Mouse (Mus musculus) forelimb bud, embryonic 11.5 days (tissue): ENCODE measurements around the gene Trim52.
"Not testable (repeated sequence)": the region's sequence is repeated elsewhere in the genome, so short reads cannot be mapped to it uniquely, and the experiment has no call there.

Experiments used
- DNase-seq: peaks from one replicate; pipeline ENCODE4 v3.0.0-alpha.2; 2012; ENCODE audit warnings: low read depth, low spot score

The Trim52 gene

DNA sequence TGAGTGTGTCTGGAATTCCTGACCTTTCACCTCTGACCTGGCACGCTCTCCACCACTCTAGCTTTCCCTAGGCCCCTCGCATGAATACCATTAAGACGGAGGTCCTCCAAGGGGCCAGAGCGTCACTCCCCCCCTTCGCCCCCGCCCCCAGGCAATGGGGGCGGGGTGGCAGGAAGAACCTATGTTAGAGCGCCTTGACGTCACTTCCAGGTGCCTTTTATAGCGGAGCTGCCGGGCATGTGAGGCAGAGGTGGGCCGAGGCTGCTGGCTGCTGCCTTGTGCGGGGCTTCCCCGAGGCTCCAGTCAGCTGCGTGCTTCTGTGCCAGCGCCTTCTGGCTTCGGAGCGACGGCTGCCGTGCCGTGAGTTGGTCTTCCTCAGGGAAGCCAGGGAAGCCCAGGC is at the start of gene Trim52:
Gene Trim52 (plus strand): TSS at position 219 of the 400 bp plus-strand sequence.
- no peak for DNase-seq

DNA sequence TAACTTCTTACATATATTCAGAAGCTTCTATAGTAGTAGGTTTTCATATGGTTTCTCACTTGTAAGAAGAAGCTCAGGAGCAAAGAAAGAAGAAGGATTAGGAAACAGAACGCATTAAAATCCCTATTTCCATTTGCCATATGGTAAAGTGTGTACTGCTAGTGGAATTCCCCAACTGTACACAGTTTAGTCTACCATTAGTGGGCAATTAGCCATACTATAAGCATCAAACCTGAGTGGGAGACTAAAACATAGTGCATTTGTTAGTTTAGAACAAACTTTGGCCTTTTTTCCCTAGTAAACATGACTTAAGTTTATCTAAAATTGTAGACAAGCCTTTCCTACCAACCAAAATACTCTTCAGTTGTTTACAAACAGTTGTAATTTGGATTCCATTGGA is 33.4 kb upstream of the Trim52 start:
- no peak for DNase-seq

DNA sequence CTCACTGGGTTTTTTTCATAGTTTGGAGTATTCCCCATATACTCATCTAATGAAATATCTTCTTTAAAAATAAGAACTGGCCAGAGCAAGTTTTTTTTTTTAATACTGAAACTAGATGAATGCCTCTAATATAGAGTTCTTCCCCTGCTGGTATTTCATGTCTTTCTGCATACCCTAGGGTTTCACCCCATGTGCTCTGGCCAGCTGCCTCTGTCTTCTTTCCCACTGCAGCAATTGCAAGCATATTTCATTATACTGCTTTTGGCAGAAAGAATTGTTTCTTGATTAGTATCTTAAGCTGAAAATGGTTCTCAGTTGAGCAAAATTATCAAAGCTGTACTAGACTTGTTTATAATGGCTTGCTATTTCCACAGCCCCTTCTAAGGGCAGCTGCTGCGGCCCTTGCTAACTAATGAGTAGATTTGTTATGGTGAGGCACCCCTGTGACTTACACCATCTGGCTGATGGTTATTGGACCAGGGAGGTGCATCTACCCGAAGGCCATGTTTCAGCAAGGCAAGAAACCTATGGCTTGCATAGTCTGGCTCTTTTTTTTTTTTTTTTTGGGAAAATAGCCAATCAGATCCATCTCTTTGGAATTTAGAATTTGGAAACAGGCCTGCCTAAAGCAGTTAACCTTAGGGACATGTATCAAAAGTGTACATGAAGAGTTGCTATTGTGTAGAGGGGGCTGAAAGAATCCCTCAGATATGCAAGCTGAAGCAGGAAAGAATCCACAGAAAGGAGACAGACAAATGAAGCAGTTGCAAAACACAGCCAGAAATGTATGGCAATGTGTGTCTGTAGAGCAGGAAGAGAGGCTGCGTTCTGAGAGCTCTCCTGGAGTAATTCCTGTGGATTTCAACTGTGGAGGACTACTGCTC is 30.6 kb upstream of the Trim52 start:
- no peak for DNase-seq

DNA sequence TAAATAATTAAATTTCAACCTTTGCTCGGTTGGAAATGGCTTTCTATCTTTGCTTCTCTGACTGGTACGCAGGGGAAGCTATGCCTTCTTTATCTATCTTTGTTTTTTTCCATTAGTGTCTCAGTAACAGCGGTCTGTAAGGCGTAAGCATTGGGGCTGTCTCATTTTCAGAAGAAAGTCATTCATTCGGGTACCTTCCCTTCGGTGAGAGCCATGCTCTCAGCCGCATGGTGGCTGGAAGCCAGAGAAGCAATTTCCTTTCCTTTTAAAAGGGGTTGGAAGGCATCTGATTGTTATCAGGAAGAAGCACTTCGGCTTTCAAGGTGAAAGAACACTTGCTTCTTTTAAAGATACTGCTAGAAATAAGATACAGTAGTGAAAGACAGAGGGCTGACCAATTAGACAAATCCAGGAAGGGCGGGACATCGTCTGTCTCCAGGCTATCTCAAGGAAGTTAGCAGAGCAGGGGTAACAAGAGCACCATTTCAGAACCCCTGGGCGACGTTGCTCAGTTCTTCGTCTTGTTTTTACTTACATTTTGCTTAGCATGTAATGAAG is 17.4 kb upstream of the Trim52 start:
- DNase-seq, result no peak

DNA sequence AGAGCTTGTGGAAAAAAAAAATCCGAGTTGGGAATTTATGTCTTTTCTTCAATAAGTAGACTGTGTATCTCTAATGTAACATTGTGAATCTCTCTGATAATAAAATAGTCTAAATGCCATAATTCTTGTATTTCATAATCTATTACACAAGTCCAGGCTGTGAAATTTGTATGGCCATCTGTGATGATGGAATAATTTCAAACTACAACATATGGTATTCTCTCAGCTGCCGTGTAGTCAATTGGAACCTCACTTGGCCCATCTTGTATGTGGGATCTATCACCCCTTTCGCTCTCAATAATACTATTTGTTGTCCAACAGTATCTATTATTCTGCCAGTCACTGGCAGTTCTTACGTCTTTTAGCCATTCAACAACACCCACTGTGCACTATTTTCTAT is 9.2 kb upstream of the Trim52 start:
- DNase-seq, result no peak

DNA sequence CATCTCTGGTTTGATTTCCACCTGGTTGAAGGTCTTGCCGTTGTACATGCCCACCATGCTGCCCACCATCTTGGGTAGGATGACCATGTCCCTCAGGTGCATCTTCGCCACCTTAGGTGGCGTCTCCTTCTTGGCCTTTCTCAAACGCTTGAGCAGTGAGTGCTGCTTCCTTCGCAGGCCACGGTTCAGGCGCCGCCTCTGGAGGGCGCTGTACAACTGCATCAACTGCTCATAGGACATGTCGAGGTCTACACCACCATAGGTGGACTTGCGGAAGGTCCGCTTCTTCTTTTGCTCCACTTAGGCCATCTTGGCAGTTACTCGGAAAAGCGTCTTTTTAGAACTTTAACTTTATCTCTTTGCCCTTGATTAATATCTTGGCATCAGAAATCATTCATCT is 5.1 kb upstream of the Trim52 start:
- DNase-seq, result no peak

DNA sequence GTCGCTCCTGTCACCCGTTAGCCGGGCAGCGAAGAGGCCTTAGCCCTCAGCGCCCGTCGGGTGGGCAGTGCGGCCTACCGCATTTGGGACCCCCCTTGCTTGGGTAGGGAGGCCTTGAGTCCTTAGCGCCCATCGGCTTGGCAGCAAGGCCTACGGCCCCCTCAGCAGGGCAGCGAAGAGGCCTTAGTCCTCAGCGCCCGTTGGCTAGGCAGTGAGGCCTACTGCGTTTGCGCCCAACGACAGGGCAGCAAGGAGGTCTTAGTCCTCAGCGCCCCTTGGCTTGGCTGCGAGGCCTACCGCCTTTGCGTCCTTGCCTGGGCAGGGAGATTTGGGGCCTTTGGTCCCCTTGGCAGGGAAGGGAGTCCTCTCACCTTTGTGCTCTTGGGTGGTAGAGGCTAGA is 427 bp downstream of the Trim52 start:
- DNase-seq, result no peak

DNA sequence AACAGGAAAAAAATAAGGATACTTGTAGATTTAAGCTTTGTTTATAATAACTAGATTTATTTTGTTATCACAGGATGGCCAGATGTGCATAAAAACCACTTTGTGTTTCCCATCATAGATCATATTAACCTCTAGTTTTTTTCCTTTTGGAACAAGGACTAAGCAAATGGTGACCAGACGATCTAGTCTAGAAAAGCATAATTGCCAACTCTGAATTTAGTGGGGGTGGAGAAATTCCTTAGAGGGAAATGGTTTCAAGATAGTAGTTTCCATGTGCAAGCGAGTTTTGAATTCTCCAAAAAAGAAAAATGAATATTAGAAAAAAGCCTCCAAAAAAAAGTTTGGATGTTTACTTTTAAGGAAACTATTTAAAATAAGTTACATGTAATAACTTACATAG is 13.4 kb downstream of the Trim52 start:
- no peak for DNase-seq

DNA sequence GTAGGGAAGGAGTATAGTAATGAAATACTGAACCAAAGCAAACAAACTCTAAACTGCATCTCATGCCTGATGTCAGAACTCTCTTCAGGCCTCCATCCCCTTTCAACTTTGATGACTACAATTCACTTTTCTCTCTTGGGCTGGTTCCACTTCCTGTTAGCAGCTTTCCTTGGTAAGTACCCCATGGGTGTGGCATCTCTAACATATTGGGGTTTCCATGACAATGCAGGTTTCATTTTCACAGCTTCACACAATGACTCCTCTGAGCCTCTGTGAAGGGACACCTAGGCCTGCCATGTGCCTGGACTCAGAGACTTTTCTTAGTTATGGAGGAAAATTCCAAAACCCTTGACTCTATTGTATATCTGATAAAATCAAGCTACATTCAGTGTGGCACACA is 30.3 kb downstream of the Trim52 start:
- no peak for DNase-seq

DNA sequence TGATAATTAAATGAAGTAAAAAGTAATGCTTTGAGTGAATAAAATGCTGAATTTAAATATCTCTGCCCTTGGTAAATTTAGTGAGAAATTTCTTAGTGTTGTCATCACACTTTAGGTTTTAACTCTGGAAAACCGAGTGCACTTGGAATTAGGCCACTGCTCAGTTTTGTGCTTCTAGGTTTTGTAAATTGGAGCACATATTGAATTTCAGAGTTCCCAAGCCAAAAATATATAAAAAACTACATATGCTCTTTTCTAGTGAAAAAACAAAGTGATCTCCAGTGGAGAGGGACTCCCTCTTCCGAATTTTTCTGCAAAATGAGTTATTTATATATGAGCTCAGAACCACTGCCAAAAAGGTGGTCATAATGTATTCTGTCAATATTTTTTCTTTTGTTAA is 45.2 kb downstream of the Trim52 start:
- DNase-seq, result no peak

DNA sequence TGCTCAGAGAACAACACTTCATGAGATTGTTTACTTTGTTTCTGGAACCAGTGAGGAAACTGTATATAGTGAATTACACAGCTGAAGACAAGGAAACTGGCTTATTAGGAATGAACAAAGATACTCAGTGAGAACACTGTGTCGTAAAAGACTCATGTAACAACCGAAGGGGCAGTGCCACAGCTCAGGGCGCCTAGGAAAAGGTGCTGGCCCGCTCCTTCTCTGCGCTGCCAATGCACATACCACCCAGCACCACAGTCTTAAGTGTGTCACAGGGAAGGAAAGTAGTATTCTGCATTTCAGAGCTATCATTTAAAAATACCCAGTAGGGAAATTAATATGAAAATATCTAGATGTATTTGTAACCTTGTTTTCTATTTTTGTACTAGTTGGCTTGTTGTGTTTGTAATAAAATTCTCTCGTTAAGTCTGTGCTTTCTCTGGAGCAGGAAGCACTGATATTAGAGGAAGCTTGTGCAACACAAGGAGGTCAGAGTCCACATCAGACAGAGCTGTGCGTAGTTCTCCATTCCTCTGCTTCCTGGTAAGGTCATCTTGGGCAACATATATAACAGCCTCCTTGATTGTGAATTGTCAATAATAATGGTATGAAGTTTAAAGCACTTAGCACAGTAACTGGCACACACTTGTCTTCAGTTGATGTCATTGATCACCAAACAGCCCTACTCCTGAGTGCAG is 49.0 kb downstream of the Trim52 start:
- DNase-seq, result no peak

DNA sequence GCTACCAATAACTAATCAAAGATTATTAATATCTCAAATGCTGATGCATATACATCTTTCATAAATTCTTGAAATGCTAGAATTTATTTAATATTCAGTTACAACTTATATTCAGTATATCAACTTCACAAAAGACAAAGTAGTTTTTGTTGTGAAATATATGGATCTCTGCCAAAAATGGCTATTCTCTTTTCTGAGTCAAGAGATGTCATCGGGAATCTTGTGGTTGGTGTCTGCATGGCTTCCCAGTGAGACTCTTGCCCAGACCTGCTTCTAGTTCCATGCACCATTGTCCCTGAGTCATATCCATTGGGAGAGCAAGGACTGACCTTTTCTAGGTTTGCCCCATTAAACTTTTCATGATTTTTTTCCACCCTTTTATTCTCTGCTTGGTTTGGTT is 50.5 kb downstream of the Trim52 start:
- no peak for DNase-seq

DNA sequence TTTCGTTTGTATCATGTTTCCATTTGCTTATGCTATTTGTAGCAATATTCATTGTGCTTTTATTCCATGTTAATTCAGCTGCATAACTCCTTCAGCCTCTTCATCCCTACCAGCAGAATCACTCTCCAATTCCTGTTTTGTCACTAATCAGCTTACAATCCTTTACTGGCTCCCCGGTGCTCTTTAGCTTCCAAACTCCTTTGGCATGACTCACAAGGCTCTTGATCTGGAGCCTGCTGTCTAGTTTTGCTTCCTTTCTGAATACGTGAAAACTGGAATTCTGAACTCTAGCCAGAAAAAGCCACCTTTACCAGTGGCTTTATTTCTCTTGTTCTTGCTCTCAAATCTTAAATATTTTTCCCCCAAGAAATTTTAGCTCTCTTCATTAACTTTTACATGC is 56.3 kb downstream of the Trim52 start:
- no peak for DNase-seq

DNA sequence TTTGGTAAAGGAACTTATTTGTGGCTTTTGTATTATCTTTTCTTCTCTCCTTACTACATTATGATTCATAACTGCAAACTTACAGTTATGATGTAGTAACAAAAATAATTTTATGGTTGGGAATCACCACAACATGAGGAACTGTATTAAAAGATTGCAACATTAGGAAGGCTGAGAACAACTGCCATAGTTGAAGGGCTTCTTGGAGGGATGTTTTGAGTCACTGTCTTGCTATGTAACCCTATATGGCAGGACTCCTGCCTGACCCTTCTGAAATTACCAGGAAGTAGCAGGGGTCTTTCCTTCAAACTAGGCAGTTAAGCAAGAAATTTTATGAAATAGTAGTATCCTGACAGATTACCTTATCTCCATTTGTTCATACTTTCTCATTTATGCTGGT is 57.2 kb downstream of the Trim52 start:
- DNase-seq, result no peak

DNA sequence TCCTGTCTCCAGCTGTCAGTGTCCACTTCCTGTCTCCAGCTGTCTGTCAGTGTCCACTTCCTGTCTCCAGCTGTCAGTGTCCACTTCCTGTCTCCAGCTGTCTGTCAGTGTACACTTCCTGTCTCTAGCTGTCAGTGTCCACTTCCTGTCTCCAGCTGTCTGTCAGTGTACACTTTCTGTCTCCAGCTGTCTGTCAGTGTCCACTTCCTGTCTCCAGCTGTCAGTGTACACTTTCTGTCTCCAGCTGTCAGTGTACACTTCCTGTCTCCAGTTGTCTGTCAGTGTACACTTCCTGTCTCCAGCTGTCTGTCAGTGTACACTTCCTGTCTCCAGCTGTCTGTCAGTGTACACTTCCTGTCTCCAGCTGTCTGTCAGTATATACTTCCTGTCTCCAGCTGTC is 57.9 kb downstream of the Trim52 start:
- not testable (repeated sequence) for DNase-seq

DNA sequence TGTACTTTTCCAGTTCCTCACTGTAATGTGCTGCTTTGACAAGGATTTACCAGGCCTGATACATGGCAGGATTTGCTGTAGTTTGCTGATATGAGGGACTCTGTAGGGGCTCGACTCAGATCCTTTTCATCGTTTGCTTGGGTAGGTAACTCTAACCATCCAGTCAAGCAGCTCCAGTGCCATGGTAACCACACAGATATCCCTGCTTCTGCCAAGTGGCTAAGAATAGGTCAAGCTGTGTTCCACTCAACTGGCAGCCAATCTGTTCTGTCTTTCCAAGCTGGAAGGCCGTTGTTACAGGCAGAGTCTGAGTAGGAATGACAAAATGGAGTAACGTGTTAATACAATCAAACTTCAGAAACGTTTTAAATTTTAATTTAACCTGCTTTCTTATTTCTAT is 70.9 kb downstream of the Trim52 start:
- DNase-seq, result no peak

DNA sequence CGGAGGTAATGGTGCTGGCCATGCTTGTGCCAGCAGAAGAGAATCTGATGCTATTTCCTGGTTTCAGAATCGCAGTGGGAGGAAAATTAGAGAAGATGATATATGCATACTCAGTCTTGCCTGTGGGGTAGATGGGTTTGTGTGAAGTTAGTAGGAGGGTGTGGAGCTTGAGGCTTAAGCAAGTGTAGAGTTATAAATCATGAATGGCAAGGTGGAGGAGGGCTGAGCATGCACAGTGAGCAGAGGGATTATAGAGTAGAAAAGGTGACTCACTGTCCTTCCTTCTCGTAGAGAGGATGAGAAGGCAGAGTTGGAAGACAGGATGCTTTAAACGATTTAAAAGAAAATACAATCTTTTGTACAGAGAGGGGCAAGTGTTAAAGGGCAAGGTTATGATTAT is 72.2 kb downstream of the Trim52 start:
- no peak for DNase-seq

DNA sequence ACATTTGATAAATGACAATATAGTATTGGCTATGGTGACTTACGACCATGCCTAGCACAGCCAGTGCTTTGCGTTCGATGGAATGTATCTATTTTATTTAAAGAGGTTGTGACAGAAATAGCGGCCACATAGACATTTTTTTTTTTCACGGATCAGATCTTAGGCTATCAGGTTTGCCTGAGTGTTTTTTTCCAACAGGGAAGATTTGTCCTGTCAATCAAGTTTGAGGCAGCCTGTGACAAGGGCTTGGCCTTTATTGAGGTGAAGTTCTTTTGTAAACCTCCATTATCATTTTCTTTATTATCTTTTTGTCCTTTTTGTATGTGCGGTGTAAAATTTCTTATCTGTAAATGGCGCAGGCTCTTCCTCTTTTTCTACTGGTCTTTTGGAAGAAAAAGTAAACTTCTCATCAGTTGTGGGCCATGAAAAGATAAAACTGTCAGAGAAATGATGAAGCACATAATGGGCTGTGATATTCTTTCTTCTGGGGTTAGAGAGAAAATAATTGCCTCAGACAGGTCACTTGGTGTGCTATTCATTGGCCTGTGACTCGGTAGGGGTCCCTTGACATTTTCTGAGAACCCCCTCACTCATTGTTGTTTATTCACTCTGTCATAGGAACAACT is 73.2 kb downstream of the Trim52 start:
- no peak for DNase-seq

DNA sequence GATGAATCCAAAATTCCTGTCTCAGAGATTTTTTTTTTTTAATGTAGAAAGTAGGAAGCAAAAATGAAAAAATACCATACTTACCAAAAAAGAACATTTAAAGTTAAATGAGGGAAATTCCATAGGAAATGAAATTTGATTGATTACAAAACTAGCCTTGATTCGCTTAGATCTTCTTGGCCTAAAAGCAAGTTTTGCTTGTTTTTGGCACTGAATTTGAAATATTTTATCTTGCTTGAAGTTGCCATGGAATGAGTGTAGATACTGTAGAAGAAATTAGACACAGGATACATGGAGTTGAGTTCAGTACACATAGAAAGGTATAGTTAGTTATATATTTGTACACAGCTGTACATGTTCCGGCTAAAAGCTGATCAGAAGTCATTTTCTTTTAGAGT is 73.7 kb downstream of the Trim52 start:
- no peak for DNase-seq

DNA sequence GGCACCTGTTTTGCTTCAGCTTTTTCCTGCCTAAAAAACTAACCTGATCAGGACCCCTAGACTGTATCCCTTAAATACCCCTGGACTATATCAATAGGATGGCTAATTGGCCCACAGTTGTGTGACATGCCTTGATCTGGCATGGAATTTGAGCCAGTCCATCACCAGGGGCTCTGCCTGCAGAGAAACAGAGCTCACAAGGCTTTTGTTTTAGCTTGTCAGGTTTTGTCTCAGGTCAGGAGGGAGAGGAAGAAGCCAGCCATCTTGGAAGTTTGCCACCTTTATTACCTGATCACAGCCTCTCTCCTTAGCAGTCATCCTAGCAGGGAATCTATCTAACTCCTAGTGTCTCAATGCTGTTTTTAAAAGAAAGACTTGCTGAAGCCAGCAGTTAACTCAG is 74.6 kb downstream of the Trim52 start:
- no peak for DNase-seq

DNA sequence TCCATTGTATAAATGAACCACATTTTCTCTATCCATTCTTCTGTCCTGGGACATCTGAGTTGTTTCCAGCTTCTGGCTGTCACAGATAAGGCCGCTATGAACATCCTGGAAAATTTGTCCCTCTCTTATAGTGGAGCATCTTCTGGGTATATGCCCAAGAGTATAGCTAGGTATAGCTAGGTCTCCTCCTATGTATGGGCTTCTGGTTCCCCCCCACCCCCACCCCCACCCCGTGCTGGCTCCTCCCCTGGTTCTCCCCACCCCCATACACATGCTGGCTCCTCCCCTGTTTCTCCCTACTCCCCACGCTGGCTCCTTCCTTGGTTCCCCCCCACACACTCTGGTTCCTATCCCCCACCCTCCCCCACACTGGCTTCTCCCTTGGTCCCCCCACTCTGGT is 78.0 kb downstream of the Trim52 start:
- no peak for DNase-seq
